Mouse (Mus musculus): ENCODE data around the gene Sspn. TPM values are rescaled to one million over a fixed set of nuclear protein-coding genes. Genes with fewer than 3 reads are reported as not detected.

The Sspn gene
- total RNA-seq, 1 experiment from 2014 or later: 0.05 TPM

DNA sequence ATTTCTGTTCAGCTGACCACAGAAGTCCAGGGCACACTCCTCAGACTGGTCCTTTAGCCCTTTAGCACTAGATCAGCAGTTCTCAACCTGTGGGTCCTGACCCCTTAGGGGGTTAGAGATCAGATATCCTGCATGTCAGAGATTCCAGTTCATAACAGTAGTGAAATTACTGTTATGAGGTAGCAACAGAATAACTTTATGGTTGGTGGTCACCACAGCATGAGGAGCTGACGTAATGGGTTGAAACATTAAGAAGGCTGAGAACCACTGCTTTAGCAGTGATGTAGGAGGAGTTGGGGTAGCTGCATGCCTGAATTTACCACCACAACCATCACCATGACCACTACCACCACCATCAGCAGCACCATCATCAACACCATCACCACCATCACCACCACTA, 69.3 kb downstream of the Sspn start:
- ATAC-seq (replicated peaks in 1 of 2; ENCODE audit: insufficient read depth in 1 of 2, low FRiP score in 2 of 2, low TSS enrichment in 1 of 2, low read depth in 1 of 2, poor library complexity in 2 of 2, severe bottlenecking in 2 of 2): no peak

GRCm38 (mm10) chr6:146001396-146002191, 70.2 kb downstream of the Sspn start:
- ATAC-seq (replicated peaks in 1 of 2; ENCODE audit: insufficient read depth in 1 of 2, low FRiP score in 2 of 2, low TSS enrichment in 1 of 2, low read depth in 1 of 2, poor library complexity in 2 of 2, severe bottlenecking in 2 of 2): no peak

DNA sequence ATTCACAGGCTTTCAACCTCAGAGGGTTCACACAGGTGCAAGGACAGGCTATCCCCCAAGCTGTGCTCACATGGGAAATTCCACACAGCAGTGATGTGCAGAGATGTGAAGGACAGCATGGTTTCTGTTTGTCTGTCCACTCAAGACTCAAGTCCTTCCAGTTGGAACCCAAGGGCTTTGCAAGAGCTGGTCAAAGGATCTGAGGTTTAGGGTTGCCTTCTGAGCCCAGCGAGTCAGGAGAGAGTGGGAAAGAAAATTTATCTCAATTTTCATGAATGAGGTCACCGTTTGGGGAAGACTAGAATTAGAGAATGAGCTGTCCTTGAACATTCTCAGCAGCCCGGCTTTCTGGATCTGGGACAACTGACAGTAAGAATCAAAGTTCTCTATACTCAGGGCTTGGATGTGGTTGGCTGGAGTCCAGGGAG, 72.7 kb downstream of the Sspn start:
- ATAC-seq (replicated peaks in 1 of 2; ENCODE audit: insufficient read depth in 1 of 2, low FRiP score in 2 of 2, low TSS enrichment in 1 of 2, low read depth in 1 of 2, poor library complexity in 2 of 2, severe bottlenecking in 2 of 2): no peak

GRCm38 (mm10) chr6:146005129-146005886, 73.9 kb downstream of the Sspn start:
- ATAC-seq (replicated peaks in 1 of 2; ENCODE audit: insufficient read depth in 1 of 2, low FRiP score in 2 of 2, low TSS enrichment in 1 of 2, low read depth in 1 of 2, poor library complexity in 2 of 2, severe bottlenecking in 2 of 2): peak; percentile 6 to 32; a peak in 2 of 4 replicates

DNA sequence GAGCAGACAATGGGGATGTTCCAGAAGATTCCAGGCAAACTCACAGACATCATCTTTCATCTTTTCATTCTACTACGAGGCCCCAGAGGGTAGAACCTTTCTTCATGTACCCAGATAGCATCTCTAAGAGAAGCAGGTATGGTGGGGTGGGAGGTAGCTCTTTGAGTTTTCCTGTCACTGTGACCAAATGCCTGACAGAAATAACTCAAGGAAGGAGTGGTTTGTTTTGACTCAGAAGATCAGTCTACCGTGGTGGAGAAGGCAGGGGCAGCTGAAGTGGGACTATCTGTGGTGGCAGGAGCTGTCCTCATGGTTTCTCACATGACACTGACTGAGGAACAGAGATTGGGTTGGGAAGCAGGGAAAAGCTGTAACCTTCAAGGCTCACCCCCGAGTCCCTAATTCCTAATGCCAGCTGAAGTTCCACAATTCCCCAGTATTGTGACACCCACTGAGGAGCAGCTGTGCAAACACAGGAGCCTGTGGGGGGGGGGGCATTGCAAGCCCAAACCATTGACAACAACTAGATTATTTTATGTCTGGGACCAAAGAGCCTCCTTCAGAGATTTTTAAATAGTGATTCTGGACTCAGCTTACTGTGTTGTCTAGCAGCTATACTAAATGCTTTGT, 74.6 kb downstream of the Sspn start:
- ATAC-seq (replicated peaks in 1 of 2; ENCODE audit: insufficient read depth in 1 of 2, low FRiP score in 2 of 2, low TSS enrichment in 1 of 2, low read depth in 1 of 2, poor library complexity in 2 of 2, severe bottlenecking in 2 of 2): no peak

DNA sequence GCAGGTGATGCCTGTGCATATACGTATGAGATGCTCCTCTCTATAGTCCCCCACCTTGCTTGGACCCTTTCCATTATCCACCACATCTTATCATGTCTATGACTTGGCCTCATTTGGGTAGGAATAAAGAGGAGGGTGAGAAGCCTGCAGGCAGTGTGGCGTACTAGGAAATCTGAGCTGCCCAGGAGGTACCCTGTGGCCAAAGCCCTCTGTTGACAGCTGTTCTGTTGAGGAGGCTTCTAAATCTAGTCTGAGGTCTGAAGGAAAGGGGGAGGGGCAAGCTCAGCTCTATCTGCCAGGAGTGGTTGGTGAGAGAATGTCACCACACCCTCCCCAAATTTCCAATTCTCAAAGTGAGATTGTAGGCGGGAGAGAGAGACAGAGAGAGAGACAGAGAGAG, 75.3 kb downstream of the Sspn start:
- no peak for ATAC-seq (replicated peaks in 1 of 2; ENCODE audit: insufficient read depth in 1 of 2, low FRiP score in 2 of 2, low TSS enrichment in 1 of 2, low read depth in 1 of 2, poor library complexity in 2 of 2, severe bottlenecking in 2 of 2)

- no peak for ATAC-seq (replicated peaks in 1 of 2; ENCODE audit: insufficient read depth in 1 of 2, low FRiP score in 2 of 2, low TSS enrichment in 1 of 2, low read depth in 1 of 2, poor library complexity in 2 of 2, severe bottlenecking in 2 of 2)
These were observed 77.1 kb downstream of the Sspn start for GRCm38 (mm10) chr6:146008450-146008981.

GRCm38 (mm10) chr6:146009163-146009915, 77.9 kb downstream of the Sspn start:
- ATAC-seq (replicated peaks in 1 of 2; ENCODE audit: insufficient read depth in 1 of 2, low FRiP score in 2 of 2, low TSS enrichment in 1 of 2, low read depth in 1 of 2, poor library complexity in 2 of 2, severe bottlenecking in 2 of 2): no peak

GRCm38 (mm10) chr6:146010093-146010764, 78.8 kb downstream of the Sspn start:
- no peak for ATAC-seq (replicated peaks in 1 of 2; ENCODE audit: insufficient read depth in 1 of 2, low FRiP score in 2 of 2, low TSS enrichment in 1 of 2, low read depth in 1 of 2, poor library complexity in 2 of 2, severe bottlenecking in 2 of 2)

DNA sequence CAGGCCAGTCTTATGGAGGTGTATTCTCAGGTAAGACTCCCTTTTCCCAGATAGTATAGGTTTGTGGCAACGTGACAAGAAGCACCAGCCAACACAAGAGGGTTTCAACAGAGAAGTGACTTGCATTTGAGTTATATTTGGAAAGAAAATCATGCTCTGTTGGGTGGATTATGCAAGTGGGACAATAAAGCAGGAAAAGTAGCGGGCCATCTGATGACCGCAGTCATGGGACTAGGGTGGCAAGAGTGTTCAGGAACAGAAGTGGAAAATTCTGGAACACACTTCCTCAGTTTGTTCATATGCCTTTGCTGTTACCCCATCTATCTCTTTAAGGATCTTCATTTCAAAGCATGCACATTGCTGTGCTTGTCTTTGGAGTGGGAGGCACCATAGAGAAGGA, 82.9 kb downstream of the Sspn start:
- no peak for ATAC-seq (replicated peaks in 1 of 2; ENCODE audit: insufficient read depth in 1 of 2, low FRiP score in 2 of 2, low TSS enrichment in 1 of 2, low read depth in 1 of 2, poor library complexity in 2 of 2, severe bottlenecking in 2 of 2)

Other genes with a start within 250 kb of the Sspn start
- gene Rassf8, start 184.9 kb upstream of the Sspn start, total RNA-seq (2017): 9.4 and 17.6 TPM in 2 replicates
- gene Bhlhe41, start 66.1 kb upstream of the Sspn start, total RNA-seq (2017): 0.05 TPM in 1 of 2 replicates, not detected in the other